Mouse (Mus musculus) spleen, adult 10 weeks (tissue): ENCODE results near the gene Zfp157. TPM values are rescaled to one million over a fixed set of nuclear protein-coding genes. Genes with fewer than 3 reads are reported as not detected.

Source experiments
- polyA plus RNA-seq: library from polyadenylated mRNA; stranded (reverse); fragments of 350-450 nt; fragmentation: Illumina TruSeq; extraction: RNeasy Lipid Tissue Mini Kit (QIAGEN cat#74804); gene quantifications from one replicate; pipeline ENCODE4 v1.2.3, GENCODE M21; 2015; ENCODE audit warnings: low replicate concordance; ENCODE audit not compliant: insufficient read depth

Zfp157 gene
- 20.5 TPM for polyA plus RNA-seq

GRCm38 (mm10) chr5:138441286-138442194, at the start of gene Zfp157:
Gene Zfp157 (plus strand): TSS chr5:138441468.

Other genes starting within 250 kb of the Zfp157 start
- 1.4 TPM for gene Mblac1, start 247.2 kb upstream of the Zfp157 start, polyA plus RNA-seq
- 2.1 TPM for gene Nxpe5, start 215.6 kb upstream of the Zfp157 start, polyA plus RNA-seq
- 18.6 TPM for gene Lamtor4, start 186.0 kb upstream of the Zfp157 start, polyA plus RNA-seq
- gene BC037034, start 177.4 kb upstream of the Zfp157 start, polyA plus RNA-seq: 30.6 TPM
- 0.12 TPM for gene Gal3st4, start 168.6 kb upstream of the Zfp157 start, polyA plus RNA-seq
- not detected for gene Gm43720, start 161.5 kb upstream of the Zfp157 start, polyA plus RNA-seq
- 3.7 TPM for gene Gpc2, start 161.5 kb upstream of the Zfp157 start, polyA plus RNA-seq
- 2.2 TPM for gene Stag3, start 161.2 kb upstream of the Zfp157 start, polyA plus RNA-seq
- gene Pvrig, start 99.5 kb upstream of the Zfp157 start, polyA plus RNA-seq: 6.7 TPM
- not detected for gene 1700123K08Rik, start 123.2 kb downstream of the Zfp157 start, polyA plus RNA-seq
- gene Zfp68, start 178.3 kb downstream of the Zfp157 start, polyA plus RNA-seq: 58.0 TPM
- gene A430033K04Rik, start 181.4 kb downstream of the Zfp157 start, polyA plus RNA-seq: 8.1 TPM